Mouse (Mus musculus): ENCODE results near the gene Mical3.

GRCm38 (mm10) chr6:121043434-121044189, 87.2 kb downstream of the Mical3 start:
- TF ChIP-seq CTCF (IDR thresholded peaks at IDR 0.05; ENCODE audit: borderline replicate concordance, control insufficient read depth, extremely low read depth, insufficient read depth, low read length, poor library complexity) (no peak), POLR2A (IDR thresholded peaks at IDR 0.05; ENCODE audit: control insufficient read depth, extremely low read depth, insufficient read depth, low read length, poor library complexity) (no peak)

Data from thymus, adult 2 months (tissue).